Mouse (Mus musculus): ENCODE data around the gene Thoc3.

- TF ChIP-seq POLR2A (IDR thresholded peaks at IDR 0.05; ENCODE audit: insufficient read depth, low read depth, low read length) (no peak), CTCF (IDR thresholded peaks at IDR 0.05; ENCODE audit: insufficient read depth, low read depth, low read length) (no peak)
Measured at GRCm38 (mm10) chr13:54469012-54469354, 334 bp upstream of the Thoc3 start.

All from olfactory bulb, adult 2 months (tissue).